Mouse (Mus musculus): ENCODE measurements around the gene Gm21958. TPM values are rescaled to one million over a fixed set of nuclear protein-coding genes. Genes with fewer than 3 reads are reported as not detected.

Gene Gm21958
- total RNA-seq (2021), result not detected
- long read RNA-seq, experiment 1, result 0 reads
- long read RNA-seq, experiment 2, result 0 reads

DNA sequence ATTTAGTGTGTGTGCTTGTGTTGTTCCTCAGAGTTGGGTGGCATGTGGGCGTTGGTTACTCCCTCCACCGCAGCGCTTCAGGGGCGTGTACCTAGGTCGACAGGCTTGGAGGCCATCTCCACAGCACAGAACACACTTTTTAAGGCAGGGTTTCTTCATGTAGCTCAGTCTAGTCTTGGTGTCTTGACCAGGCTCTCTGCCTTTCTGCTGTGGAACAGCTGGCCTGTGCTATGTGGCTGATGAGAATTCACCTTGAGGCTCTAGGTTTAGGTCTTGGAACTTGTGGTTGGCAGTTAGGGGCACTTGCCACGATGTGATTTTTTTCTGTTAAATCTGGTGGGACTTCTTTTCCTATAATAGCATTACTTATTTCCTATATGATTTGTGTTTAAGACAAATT is at the start of gene Gm21958:
TSS of gene Gm21958 (minus strand) at position 101 of the 400 bp plus-strand sequence.
- intact Hi-C loops (cut with DNase I), result no loop called here
- DNase-seq, result no peak

- intact Hi-C loops (cut with DNase I), result no loop called here
- no peak for DNase-seq
Observed at GRCm38 (mm10) chr3:54761258-54761657, 47.1 kb upstream of the Gm21958 start.

GRCm38 (mm10) chr3:54760321-54761115 is 46.4 kb upstream of the Gm21958 start:
- intact Hi-C loops (cut with DNase I), result no loop called here
- no peak for DNase-seq

DNA sequence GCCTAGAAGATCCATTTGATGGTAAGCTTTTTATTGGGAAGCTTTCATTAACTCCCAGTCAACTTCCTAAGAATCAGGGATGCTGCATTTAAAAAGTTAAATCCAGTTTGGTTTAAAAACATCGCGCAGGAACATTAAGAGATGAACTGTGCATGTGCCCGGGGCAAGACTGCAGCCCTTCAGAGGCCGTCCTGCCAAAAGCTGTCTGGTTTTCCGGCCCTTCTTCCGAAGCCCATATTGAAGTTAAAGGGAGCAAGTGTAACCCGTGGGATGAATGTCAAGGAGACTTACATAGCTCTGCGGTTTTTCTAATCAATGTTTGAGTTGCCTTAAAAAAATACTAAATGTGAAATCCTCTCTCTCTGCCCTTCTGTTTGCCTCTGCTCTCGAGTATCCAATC is 45.1 kb upstream of the Gm21958 start:
- intact Hi-C loops (cut with DNase I), result no loop called here
- DNase-seq, result no peak

DNA sequence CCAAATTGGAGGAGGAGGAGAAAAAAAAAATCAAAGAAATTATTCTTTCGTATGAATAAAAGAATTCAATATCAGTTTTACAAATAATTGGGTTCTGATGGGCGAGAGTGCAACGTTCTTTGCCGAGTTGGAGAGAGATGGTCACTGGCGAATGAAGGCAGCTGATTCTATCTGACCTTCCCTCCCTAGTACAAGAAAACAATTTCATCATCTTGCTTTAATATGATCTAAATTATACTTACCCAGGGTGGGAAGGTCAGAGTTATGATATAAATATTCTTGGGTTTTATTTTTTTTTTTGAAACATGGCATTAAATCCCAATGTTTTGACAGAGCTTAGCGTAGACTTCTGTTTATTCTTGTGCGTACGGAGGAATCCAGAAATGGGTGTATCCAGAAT is 43.3 kb upstream of the Gm21958 start:
- DNase-seq, result no peak
- intact Hi-C loops (cut with DNase I), result no loop called here

- intact Hi-C loops (cut with DNase I), result no loop called here
Observed at GRCm38 (mm10) chr3:54756058-54756457, 41.9 kb upstream of the Gm21958 start.

DNA sequence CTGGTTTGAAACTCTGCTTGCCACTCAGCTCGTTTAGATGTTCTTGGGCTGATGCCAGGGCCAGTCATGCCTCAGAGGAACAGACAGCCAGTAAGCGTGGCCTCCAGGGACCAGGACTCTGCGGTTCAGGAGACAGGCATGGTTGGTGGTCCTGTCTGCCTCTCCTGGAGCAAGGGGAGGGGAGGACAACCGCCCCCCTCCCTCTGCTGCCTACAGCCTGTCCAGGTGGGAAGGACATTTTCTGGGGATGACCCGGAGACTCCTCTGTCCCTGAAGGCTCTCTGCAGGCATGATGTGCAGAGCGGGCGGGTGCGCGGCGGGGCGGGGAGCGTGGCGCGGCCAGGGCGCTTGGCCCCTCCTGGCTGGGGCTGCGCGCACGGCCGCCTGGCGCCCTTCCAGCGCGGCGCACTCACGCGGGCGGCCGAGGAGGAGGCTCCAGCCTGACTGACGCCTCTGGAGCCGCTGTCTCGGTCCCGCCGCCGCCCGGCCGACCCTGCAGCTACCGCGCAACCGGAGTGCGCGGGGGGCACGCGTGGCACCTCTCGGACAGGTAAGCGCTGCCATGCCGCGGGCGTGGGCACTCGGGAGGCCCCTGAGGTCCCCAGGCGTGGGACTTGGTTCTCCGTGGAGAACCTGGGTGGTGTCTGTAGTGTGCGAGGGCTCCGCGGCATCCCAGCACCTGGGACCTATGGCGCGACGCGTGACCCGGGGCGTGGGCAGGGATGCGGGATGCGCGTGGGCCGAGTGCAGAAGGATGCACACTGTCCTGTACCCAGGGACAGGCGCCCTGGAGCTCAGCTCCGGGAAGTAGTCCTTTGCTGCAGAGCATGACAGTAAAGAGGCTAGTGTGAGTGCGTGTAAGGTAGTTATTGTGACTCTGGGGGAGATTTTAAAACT is 41.2 kb upstream of the Gm21958 start, which contains the start of gene Smad9:
TSS of gene Smad9 (plus strand) at position 438 of the 897 bp plus-strand sequence.
- DNase-seq, result peak; percentile 21 to 30
- intact Hi-C loops (cut with DNase I), result no loop called here

More at GRCm38 (mm10) chr3:54756058-54756457, 41.9 kb upstream of the Gm21958 start:
- no peak for DNase-seq

DNA sequence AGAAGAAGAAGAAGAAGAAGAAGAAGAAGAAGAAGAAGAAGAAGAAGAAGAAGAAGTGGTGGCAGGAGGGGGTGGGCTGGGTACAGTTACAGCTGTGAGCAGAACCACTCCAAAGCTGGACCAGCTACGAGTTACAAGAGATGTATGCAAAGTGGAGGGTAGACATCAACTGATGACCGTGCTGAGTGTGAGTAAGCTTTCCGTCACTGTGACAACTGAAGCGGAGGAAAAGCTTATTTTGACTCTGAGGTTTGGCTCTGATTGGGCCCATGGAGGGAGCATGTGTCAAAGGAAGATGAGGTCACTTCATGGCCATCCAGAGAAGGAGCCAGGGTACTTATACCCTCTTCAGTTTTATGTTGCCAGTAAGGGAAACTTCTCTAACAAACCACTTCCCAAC is 39.3 kb upstream of the Gm21958 start:
- DNase-seq, result no peak
- intact Hi-C loops (cut with DNase I), result no loop called here

DNA sequence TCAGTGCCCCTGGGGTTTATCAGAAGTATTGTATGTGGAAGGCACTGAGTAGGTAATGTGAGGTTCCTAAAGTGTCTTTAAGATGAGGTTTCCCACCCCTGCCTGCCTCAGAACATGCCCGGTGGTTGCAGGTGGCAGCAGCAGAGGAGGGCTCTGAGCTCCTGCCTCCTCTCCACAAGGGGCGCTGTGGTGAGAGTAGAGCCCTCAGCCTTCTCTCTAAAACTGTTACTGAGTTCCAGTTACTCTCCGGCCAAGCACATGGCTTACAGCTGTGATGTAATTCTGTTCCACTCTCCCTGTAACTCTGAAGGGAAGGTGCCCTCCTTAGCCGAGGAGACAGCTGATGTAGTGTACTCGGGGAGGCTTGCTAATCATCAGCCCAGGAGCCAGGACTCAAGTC is 31.6 kb upstream of the Gm21958 start:
- intact Hi-C loops (cut with DNase I), result no loop called here
- no peak for DNase-seq

DNA sequence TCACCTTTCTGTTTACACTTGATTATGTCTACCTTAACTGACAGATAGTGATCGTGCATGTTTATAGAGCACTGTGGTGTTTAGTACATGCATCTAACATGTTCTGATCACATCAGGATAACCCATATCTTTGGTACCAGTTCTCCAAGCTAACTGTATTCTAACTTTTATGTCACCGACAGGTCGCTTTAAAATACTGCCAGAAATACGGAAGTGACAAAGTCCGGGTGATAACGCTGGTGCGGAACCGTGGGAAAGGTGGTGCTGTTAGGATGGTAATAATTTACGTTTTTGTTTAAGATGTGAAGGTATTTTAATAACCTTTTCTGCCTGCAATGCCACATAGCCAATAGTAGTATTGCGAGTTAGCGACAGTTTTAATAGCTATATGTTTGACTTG is 27.8 kb upstream of the Gm21958 start:
- intact Hi-C loops (cut with DNase I), result no loop called here
- DNase-seq, result no peak

DNA sequence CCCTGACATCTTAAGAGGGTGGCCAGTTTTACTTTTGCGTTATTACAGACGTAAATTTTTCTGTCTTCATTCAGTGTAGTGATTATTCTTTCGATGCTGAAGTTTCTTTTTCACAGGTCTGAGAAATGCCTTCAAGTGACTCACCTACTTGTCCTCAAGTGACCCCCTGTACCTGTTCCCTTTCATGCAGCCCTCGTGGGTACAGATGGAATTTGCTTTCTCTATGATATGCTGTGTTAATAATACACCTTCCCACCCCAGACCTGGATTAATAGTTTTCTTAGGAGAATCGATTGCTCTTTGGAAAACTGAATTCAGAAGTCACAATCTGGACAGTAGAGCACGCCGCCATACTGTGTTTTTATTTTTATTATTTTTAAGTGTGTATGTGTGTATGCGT is 23.2 kb upstream of the Gm21958 start:
- no peak for DNase-seq
- intact Hi-C loops (cut with DNase I), result loop anchor here (5.0 kb wide), 1 partner anchor 70 kb away; the partner anchor contains the start of gene Rfxap

DNA sequence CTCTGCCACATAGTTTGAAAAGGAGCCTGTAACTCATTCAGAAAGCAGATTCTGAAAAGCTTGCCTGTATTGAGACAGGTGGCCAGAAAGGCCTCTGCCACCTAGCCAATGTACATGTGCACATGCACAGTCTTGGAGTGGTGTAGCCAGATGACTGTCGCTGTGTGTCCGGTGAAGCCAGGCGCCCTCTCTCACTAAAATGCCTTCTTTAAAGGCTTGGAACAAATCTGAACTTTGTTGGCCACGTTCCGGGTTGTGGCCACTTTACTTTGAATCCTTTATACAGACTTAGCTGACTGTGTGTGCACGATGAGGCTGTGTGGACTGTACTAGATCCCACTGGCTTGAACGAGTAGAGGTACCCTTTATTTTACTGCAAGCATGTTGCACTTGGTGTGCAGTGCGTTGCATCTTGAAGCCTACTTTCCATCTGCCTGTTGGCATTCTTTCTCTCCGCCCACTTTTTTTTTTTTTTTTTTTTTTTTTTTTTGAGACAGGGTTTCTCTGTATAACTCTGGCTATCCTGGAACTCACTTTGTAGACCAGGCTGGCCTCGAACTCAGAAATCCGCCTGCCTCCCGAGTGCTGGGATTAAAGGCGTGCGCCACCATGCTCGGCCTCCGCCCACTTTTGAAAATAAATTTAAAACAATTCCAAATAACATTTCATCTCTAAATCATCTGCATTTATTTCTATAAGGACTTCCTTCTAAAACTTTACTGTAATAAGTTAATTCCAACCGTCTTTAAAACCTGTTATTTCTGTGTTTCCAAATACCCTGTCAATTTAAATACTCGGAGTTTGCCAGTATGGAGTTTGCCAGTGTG is 22.2 kb upstream of the Gm21958 start:
- intact Hi-C loops (cut with DNase I), result loop anchor here (5.0 kb wide), 1 partner anchor 71 kb away; the partner anchor contains the start of gene Rfxap
- no peak for DNase-seq

GRCm38 (mm10) chr3:54735247-54736046 is 21.3 kb upstream of the Gm21958 start, which contains the start of the genes Exosc8 and Alg5:
TSS of gene Exosc8 (minus strand) at chr3:54735393.
TSS of gene Alg5 (plus strand) at chr3:54735539.
- intact Hi-C loops (cut with DNase I), result loop anchor here (2.0 to 5.0 kb wide), 2 partner anchors 39 to 72 kb away; partner anchors contain the start of gene Rfxap
- peak; percentile 77 to 94 for DNase-seq

GRCm38 (mm10) chr3:54734411-54735246 is 20.5 kb upstream of the Gm21958 start:
- intact Hi-C loops (cut with DNase I), result loop anchor here (2.0 to 5.0 kb wide), 2 partner anchors 38 to 73 kb away; partner anchors contain the start of gene Rfxap

DNA sequence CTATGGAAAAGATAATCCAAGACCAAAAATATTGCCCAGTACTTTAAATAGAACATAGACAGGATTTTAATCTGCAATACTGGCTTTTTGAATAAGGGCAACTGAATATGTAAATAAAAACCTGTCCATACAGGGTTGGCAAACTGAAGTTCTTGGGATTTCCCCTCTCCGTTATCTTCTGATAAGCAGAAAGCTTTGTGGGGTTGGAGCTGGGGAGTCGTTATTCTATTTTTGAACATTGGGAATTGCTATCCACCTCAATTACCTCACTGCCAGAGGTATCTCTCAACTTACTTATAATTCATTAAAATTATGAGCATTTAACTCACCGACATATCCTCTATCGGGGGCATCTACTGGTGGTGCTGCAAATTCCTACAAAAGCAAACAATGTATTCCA is 18.2 kb upstream of the Gm21958 start:
- intact Hi-C loops (cut with DNase I), result no loop called here
- no peak for DNase-seq

More at GRCm38 (mm10) chr3:54734411-54735246, 20.5 kb upstream of the Gm21958 start:
- DNase-seq, result peak; percentile 82 to 85

DNA sequence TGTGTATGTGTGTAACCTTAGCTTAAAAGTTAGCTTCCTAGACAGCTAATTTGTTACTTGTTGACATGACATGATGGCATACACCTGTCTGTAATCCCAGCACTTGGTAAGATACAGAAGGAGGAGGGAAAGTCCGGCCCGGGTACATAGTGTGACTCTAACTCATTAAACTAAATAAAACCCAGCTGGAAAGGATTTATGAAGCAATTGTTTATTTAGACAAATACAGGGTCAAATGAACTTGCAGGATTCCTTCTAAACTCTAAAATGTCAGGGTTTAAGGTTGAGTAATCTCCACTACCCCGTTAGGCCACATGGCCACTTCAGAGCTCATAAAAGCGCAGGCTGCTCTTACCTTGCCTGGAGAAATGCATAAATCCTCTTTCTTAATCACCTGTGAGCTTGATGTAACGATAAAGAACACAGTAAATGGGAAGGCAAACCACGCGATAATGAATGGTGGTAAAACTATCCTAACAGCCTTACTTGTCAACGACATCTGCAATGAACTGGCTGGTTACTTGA is 17.5 kb upstream of the Gm21958 start:
- no peak for DNase-seq
- intact Hi-C loops (cut with DNase I), result no loop called here

DNA sequence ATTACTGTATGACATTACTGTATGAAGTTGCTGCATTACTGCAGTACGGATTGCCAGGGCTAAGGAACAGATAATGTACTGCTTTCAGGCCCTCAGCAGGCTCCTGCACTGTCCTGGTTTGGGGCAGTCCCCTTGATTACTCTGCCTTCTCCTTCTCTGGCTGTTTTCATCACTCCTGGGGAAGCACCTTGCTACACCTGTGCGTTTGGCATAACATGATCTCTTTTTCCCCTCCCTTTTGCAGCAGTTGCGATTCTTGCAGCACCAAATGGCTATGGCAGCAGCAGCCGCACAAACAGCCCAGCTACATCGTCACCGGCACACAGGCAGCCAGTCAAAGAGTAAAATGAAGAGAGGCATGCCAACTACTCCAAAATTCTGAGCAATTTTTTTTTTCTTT is 13.9 kb upstream of the Gm21958 start:
- DNase-seq, result no peak
- intact Hi-C loops (cut with DNase I), result no loop called here

DNA sequence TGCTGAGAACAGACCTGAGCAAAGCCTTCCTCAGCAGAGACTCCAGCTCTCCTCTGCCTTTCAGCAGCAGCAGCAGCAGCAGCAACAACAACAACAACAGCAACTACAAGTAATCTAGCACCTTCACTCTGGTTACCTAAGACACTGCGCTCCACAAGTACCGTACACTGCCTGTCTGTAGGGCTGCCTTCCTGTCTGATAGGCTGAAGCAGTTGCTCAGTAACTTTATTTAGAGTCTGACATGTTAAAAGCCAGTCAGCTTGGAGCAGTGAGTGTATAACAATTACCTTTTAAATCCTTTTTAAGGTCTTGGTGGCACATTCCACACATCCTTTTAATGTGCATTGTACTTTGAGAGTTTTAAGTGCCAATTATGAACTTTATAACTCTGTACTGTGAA is 13.4 kb upstream of the Gm21958 start:
- DNase-seq, result no peak
- intact Hi-C loops (cut with DNase I), result no loop called here
